Mouse (Mus musculus) CD4-positive helper T cell, adult 2 months (primary cell): ENCODE measurements around the gene Clstn3.
"Not testable (repeated sequence)": the region's sequence is repeated elsewhere in the genome, so short reads cannot be mapped to it uniquely, and the experiment has no call there.

Source experiments
- DNase-seq: peaks from one replicate; pipeline ENCODE4 v3.0.0-alpha.2; 2012; ENCODE audit warnings: low read depth, missing footprints, low spot score

The Clstn3 gene

DNA sequence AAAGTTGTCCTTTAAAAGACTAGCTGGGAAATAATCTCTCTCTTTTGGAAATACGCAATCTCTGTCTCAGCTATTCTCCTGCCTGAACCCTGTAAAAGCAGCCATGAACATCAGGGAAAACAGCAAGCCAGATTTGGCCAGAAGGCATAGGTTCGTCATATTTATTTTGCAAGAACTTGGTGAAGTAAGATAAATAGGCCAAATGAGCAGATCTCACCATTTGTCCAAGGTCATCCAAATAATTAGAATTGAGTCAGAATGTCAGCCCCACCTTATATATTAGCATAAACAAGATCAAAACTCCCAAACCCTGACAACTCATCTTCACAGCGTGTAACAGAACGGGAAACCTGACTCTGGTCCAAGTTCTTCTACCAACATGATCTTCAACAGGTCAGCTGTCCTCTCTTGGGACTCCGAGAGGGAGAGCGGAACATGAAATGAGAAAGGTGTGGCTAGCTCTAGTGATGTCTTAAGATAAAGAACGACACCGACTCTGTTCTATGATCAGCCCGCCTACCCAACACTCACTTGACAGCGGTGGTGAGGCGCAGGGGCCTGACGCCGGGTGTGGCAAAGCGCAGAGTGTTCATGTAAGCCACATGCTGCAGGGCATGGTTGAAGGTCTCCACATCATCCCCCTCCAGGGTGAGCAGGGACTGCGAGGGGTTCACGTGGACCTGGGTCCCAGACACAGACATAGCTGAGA lies 15.5 kb downstream of the Clstn3 start:
- no peak for DNase-seq

DNA sequence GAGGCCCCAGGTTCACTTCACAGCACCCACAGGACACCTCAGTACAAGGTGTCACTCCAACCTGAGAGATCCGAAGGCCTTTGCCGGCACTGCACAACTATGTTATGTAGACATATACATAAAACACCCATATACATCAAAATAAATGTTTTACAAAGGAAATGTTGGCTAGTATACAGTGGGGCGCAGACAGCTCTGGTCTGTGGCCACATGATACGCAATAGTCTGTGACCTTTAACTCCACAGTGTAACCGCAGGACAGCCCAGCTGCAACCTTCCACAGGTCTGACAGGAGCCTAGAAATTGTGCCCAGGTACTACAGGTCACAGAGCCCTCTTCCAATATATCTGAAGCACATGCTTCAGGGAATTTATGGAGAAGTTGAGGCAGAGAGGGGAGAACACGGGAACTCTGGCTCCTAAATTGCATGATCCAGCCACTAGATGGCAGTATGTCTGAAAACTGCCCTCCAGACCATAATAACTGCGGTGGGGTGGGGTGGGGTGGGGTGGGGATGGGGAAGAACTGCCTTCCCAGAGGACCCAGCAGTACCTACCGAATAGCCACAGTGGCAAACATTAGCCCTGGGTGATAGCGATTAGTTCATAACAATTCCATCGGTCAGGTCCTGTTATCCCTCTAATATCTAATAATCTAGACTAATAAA lies 16.3 kb downstream of the Clstn3 start:
- DNase-seq: no peak

DNA sequence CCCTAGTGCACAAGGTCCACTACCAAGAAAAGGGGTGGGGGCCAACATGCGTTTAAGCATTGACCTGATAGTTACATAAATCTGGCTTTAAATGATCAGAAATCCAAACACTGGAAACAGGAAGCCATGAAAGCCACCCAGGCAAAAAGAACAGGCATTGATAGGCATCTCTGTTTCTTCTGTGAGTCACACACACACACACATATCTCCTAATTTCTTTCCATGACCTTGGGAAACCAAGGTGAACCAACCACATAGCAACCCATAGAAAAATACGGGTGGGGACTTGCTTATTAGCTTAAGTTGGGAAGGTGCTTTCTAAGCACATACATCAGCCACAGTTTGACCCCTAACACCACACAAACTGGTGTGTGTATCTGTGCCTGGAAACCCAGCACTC lies 17.2 kb downstream of the Clstn3 start:
- DNase-seq: no peak

DNA sequence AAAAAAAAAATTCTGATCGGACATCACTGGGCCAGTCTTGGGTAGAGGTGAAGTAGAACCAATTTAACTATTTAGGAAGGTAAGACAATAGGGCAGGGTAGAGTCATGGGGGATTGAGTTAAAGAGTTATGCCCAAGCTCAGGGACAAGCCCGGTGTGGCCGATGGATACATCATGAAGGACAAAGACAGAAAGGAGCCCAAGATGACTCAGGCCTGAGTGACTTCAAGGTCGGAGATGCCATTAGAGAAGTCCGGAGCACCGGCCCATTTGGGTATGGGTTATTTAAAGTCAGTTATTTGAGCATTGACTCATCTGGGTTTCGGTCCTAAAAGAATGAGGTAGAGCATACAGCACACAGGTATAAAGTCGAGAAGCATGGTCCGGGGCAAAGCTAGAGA lies 18.1 kb downstream of the Clstn3 start:
- DNase-seq: no peak

DNA sequence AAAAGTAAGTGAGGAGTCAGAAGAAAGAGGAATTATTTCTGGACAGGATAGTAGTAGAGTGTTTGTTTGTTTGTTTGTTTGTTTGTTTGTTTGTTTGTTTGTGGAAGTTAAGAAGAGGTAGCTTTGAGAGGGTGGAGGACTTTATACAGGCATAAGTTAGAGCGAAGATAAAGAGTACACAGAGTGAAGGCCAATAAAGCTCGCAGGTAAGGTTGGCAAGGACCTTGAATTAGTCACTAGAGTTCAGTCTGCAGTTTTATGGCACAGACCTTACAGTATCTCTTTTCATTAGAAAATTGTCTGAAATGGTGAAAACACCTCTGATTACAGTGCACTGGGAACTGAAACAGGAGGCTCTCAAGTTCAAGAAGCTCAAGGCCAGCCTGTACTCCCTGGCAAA lies 18.6 kb downstream of the Clstn3 start:
- no peak for DNase-seq

DNA sequence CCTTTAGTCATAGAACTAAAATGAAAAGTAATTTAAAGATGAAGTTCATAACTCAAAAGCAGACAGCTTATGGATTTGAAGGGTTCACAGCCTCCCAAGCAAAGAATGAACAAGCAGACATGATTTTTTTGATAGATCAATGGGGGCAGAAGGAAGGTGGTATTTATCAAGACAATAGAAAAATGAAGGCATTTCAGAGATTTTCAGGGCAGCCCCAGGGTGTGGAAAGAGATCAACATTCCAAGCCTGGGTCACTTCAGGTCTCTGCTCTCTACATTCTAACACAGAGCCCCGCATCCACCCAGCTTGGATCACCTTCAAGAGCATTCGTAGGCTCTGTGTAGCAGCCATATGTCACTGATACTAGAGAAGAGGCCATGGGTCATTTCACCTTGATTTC lies 21.3 kb downstream of the Clstn3 start:
- DNase-seq: no peak

DNA sequence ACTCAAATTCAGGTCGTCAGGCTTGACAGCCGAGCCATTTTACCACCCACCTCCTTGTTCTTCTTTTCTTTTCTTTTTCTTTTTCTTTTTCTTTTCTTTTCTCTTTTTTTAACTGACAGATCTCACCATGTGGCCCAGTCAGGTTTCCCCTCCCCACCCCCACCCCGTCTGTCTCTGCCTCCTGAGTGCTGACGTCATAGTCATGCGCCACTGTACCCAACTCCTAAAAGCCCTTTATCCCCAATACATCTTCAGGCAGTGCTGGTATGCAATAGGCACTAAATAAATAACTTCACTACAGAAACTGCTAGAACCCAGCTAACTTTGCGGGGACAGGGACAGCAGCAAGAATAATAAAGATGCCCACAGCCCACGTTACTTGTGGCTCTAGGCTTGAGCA lies 28.3 kb downstream of the Clstn3 start:
- no peak for DNase-seq

DNA sequence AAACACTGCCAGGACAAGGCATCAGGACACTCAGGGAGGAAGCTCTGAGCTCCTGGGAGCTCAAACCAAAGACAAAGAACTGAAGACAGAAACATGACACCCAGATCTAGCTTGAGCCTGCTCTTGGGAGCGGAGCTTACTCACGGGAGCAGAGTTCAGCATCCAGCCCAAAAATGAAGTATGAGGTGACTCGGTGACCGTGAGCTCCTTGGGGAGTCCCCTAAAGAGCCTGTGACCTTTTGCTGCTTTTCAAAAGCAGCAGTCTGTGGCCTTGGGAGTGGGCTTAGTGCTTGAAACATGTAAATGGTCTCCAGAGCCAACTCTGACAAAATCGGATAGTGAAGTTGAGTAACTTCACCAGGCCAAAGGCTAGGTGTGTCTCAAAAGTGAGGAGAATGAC lies 29.4 kb downstream of the Clstn3 start:
- no peak for DNase-seq

DNA sequence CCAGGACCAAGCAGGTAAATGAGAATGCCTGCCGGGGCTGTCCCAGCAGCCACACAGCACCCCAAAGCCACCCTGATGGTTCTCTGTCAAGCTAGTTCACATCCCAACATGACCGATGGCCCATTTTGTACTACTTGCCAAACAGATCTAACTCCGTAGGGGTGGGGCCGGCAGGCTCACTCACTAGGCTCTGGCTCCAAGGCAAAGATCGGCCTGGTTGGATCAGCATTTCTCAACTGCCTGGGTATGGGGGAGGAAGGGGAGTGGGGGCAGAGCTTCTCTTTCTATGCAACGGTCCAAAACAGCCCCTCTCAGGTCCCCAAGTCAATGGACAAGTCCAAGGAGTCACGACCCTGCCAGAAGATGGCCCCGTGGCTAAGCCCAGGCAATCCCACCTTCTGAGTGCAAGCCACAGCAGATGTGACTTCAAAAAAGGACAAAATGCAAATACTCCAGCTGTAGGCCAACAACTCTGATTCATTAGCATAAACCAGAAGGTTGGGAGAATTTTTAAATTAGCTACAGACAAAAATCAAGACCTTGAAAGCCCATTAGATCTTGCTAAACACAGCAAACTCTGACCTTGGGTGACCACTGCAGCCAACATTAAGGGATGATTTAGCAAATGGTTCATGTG lies 30.8 kb downstream of the Clstn3 start:
- DNase-seq: no peak

DNA sequence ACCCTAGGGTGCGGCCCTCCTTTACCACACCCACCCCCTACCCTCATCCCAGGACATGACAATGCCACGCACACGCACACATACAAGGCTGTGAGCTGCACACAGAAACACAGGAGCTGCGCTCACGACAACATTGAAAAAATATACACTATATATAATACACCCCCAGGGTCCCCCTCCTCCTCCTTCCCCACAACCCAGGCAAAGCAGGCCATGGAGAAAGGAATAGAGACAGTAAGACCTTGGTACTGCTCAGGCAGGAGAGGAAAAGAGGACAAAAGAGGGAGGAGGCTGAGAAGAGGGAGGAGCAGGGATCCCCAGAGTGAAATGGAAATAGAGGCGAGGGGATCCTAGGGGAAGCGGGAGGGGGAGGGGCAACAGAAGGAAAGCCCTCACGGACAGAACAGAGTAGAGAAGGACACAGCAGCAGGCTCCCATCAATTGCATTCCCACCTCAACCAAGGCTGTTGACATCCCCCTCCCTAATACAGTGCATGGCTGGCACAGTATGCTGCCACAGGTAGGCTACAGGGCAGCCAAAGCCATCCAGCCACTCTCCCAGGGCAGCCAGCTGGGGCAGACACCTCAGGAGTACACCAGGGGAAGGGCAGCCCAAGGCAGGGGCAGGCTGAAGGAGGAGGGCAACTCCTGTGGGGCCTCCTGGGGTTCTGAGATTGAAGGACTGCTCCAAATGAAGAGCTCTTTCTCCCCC lies 33.7 kb downstream of the Clstn3 start:
- DNase-seq: no peak

DNA sequence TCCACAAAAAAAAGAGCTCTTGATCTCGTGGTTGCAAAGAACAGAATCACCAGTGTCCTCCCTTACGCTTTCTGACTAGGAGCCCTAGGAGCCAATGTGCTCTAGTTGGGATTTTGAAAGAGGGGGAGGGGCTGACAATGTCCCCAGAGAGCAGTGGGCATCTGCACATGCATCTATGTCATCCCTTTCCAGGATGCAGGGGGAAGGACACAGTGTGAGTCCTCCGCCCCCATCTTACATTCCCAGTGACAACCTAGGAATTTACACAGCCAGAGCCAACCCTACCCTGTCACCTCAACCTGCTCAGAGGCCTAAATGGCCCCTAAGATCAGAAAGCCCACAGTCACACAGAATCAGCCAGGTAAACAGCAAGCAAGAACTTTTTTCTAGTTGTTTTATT lies 34.2 kb downstream of the Clstn3 start:
- no peak for DNase-seq

DNA sequence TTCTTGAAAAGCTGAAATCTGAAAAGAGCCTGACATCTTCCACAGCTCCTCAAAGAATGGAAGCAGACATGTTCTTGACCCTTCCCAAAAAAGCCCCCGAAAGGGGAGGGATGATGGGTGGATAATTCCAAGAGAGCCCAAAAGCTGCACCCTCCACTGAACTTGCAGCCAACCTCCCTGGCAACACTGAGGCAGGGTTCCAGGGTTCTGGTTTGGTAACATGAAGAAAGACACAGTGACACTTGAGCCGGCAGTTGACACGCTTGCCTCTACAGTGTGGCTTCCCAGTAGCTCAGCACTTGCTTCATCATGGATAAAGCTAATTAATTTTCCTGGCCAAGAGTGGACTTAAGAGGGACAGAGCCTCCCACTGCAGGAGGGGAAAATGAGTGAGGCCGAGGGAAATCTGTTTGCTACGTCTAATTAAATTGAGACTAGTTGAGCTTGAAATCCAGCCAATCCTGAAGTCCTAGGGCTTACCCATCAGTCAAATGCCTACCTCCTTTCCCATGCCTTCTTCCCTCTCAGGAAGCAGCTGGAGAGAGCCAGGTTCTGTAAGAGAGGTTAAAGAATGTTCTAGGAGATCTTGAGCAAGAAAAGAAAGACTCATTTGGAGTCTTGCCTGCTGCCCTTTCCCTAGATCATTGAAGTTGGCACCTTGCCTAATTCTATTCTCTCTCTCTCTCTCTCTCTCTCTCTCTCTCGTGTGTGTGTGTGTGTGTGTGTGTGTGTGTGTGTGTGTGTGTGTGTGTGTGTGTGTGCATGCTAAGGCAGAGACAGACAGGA lies 36.6 kb downstream of the Clstn3 start:
- DNase-seq: no peak

DNA sequence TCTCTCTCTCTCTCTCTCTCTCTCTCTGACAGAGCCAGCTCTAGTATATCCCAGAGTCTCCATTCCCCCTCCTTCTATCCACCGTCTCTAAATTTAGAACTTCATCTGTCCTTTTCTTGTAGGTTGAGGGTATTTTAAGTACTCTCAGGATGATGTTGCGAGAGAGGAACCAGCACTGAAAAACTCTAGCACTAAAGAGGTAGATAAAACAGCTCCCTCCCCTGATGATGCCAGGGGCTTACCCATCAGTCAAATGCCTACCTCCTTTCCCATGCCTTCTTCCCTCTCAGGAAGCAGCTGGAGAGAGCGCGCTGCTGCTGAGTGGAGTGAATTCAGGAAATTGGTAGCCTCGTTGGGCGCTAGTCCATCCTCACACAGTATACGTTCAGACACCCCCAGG lies 37.3 kb downstream of the Clstn3 start:
- DNase-seq: no peak

DNA sequence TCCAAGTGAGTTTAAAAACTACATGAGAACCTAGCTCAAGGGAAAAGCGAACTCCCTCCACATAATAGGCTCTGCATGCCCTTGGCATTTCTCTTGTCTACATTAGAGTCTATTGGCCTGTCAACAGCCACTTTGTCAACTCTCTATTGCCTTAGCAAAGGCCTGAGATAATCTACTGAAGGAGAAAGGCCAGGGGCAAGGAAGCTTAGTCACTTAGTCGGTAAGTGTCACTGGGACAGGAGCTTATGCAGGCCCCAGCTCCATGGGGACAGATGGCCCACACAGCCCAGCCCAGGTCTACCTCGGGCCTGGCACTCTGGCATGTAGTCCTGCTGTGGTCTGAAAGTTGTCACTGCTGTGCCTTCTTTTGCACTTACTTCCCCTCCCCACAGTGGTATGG lies 38.0 kb downstream of the Clstn3 start:
- no peak for DNase-seq

DNA sequence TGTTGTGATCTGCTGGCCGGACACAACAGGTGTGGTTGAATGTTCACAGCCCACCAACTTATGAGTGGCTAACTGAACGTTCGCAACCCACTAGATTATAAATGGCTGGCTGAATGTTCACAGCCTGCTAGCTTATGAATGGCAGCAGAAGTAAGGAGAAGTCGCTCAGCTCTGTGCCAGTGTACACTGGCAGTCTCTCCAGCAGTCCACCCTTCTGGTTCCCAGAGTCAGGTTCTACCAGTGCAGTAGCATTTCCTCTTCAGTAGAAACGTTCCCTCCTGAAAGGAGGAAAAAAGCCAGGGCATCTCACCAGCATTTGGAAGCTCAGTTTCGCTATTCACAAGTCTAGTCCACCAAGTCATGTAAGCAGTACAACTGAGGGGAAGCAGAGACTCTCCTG lies 39.1 kb downstream of the Clstn3 start:
- no peak for DNase-seq

DNA sequence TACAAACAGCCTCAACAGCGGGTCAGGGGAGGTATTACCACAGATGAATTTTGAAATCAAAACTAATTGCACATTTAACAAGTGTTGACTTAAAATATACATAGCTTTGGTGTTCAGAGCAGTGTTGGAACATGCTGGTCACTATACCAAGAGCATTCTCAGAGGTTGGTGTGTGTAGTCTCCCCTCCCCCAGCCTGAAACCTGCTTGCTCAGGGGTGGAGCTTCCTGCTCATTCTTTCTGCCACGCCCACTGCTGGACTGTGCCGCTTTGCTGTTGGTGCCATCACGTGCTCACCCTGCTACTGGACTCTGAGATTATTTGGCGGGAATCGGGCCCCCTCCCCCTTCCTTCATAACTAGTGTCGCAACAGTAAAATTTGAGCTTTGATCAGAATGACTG lies 39.6 kb downstream of the Clstn3 start:
- not testable (repeated sequence) for DNase-seq

DNA sequence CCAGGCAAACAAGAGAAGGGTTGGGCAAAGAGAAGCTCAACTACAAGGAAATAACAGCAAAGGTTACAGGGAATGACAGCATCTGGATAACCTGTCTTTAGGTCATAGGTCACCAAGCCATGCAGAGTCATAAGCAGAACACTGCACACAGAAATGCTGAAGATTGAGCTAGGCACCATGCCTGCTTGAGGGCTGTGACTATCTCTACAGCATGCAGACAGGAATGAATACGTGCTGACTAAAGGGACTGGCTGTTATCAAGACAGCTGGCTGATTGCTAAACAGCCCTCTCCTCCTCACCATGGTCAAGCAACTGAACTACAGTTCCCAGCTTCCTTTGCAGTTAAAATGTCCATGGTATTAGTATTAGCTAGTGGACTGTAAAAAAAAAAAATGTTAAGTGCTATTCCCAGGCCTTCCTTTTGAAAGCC lies 40.5 kb downstream of the Clstn3 start:
- DNase-seq: no peak

DNA sequence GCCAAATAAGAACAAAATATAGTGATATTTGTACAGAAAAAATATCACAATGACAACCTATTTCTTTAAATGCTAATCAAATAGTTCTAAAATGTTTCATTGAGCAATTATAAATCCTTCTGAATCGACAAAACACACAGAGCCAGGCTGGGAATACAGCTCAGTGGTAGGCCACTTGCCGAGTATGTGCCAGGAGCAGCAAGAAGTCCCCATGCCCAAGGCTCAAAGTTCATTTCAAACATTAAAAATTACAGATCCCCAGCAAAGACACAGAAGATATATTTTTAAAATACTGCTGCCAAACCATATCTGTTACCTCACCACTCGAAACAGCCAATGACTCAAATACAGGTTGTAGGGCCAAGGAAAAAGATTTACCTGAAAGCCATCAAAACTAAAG lies 45.9 kb downstream of the Clstn3 start:
- no peak for DNase-seq

DNA sequence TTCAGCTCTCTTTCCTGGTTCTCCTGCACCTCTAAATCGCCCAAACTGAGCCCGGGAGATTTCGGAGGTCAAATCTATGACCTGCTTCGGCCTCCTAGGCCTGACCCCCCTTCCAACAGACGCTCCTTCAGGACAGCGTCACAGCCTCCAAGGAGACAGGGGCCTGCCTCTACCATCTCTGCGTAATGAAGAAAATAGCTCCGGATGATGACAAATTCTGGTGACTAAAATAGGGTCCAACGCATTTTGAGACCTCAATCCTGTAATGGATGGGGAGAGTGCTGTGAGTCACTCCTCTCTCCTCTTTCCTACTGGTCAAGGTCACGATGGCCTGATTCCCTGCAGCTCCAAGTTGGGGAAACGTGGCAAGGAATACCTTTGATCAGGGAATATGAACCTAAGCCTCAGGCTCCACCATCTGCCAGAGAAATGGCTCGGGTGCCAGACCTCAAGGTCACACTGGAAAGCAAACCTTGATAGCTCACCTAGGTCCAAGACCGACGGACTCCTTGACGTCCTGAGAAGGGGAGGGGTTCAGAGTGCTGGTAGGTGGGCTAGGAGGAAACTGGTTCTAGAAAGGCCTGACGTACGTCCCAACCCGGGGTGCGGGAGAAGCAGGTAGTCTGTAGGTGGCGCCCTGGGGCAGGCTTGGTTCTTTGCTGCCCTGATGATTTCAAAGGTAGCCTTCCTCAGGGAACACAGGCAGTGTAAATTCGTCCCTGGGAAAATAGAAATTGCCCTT lies 49.1 kb downstream of the Clstn3 start:
- peak; percentile 78 for DNase-seq

DNA sequence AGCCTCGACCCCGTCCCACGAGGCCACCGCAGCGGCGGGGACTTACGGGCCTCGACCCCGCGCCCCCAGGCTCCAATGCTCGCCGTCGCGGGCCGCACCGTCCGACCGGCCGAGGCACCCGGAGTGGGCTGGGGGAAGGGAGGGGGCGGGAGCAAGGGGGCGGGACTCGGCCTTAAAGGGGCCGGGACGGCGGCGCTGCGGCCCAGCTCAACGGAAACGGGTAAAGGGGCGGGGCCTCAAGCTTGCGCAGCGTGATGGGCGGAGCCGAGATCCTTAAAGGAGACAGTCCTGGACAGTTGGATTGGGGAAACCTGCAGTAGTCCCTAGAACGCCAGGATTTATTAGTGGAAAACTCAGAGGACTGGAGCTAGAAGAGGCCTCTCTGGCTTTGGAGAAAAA lies 49.7 kb downstream of the Clstn3 start, which contains the start of gene Pex5:
TSS of gene Pex5 (minus strand) at position 141 of the 399 bp plus-strand sequence.
- peak; percentile 91 for DNase-seq
